Comparison of ENCODE assay signal across 8 mouse cellular contexts in genomic region chr13:97645107-97646020, GRCm38 (mm10).
A peak's percentile ranks its signal among the peaks of the same experiment; 100 is the strongest.
DNase-seq lines count a peak whose midpoint lies in the region; ATAC-seq and TF ChIP-seq lines count a peak whose summit lies in the region.

No protein-coding gene starts in this region.

- no peaks in the 10 kb centered on the region; the same call in 1 of the 2 replicates for H3K9me3 ChIP-seq in heart, embryonic 12.5 days (replicated peaks)
- no peaks in the 10 kb centered on the region for H3K9me3 ChIP-seq in lung, embryonic 14.5 days (ENCODE audit: low read depth, low read length)
- H3K9me3 ChIP-seq in hindbrain, embryonic 16.5 days (ENCODE audit: control insufficient read depth, low read length), result no peaks in the 10 kb centered on the region

- H3K9ac ChIP-seq in heart, embryonic 12.5 days, result no peak overlapping the region
- H3K9ac ChIP-seq in lung, embryonic 14.5 days, result no peak overlapping the region
- H3K9ac ChIP-seq in hindbrain, embryonic 16.5 days (ENCODE audit: low read depth, low read length), result no peak overlapping the region

- 0 out of 2 replicates have a peak, but pooled peaks have one; percentile 51 for ATAC-seq in heart, embryonic 12.5 days (ENCODE audit: insufficient number of reproducible peaks, low FRiP score)
- ATAC-seq in lung, embryonic 14.5 days (ENCODE audit: insufficient read depth), result peak; percentile 53; the same call in 1 of the 2 replicates
- ATAC-seq in hindbrain, embryonic 16.5 days, result no peak
- no peak for ATAC-seq in monocyte, adult 5-6 weeks (replicated peaks; ENCODE audit: insufficient number of reproducible peaks, low FRiP score, low TSS enrichment, poor library complexity, severe bottlenecking)

- H3K4me1 ChIP-seq in heart, embryonic 12.5 days (replicated peaks), result peaks cover 31% of the 10 kb centered on the region
- H3K4me1 ChIP-seq in lung, embryonic 14.5 days (ENCODE audit: insufficient read depth), result peaks cover 8% of the 10 kb centered on the region; the same call in 1 of the 2 replicates
- no peaks in the 10 kb centered on the region for H3K4me1 ChIP-seq in hindbrain, embryonic 16.5 days (ENCODE audit: control insufficient read depth, insufficient read depth, low read depth, low read length)

- H3K36me3 ChIP-seq in heart, embryonic 12.5 days, result no peaks in the 10 kb centered on the region
- no peaks in the 10 kb centered on the region for H3K36me3 ChIP-seq in lung, embryonic 14.5 days (ENCODE audit: insufficient read depth)
- H3K36me3 ChIP-seq in hindbrain, embryonic 16.5 days (ENCODE audit: control insufficient read depth, insufficient read depth, low read length), result no peaks in the 10 kb centered on the region

- H3K4me2 ChIP-seq in heart, embryonic 12.5 days, result peak overlapping the region; percentile 28; the same call in 1 of the 2 replicates
- H3K4me2 ChIP-seq in lung, embryonic 14.5 days, result no peak overlapping the region
- H3K4me2 ChIP-seq in hindbrain, embryonic 16.5 days (ENCODE audit: low read length), result no peak overlapping the region

- H3K27ac ChIP-seq in gastrocnemius, adult 2 months, result no peak overlapping the region
- H3K27ac ChIP-seq in heart, embryonic 12.5 days (ENCODE audit: poor library complexity, severe bottlenecking), result peak overlapping the region; percentile 74
- H3K27ac ChIP-seq in lung, embryonic 14.5 days (ENCODE audit: low read depth), result no peak overlapping the region
- H3K27ac ChIP-seq in hindbrain, embryonic 16.5 days (ENCODE audit: low read depth, low read length), result no peak overlapping the region

- WGBS in heart, embryonic 12.5 days, result 38% methylated on average over 15 of the region's 15 CpGs
- 42% methylated on average over 15 of the region's 15 CpGs for WGBS in lung, embryonic 14.5 days
- 66% methylated on average over 15 of the region's 15 CpGs for WGBS in hindbrain, embryonic 16.5 days

- H3K4me3 ChIP-seq in gastrocnemius, adult 2 months, result no peak overlapping the region
- no peak overlapping the region for H3K4me3 ChIP-seq in heart, embryonic 12.5 days
- no peak overlapping the region for H3K4me3 ChIP-seq in lung, embryonic 14.5 days (ENCODE audit: low read depth, low read length)
- H3K4me3 ChIP-seq in hindbrain, embryonic 16.5 days (ENCODE audit: low read length), result no peak overlapping the region

- intact Hi-C loops in gastrocnemius, adult 2 months (cut with DNase I), result no loop called here

- DNase-seq in gastrocnemius, adult 2 months, result peak; percentile 27
- no peak for DNase-seq in gastrocnemius, postnatal 10 days
- peak; percentile 31 for DNase-seq in R1 (ENCODE audit: low read depth, low spot score)
- DNase-seq in lung, embryonic 14.5 days, result peak; percentile 64
- DNase-seq in cerebellum, adult 18-20 months, result no peak

- no peak for TF ChIP-seq CTCF in gastrocnemius, adult 2 months (IDR thresholded peaks at IDR 0.05)
- no peak for TF ChIP-seq CTCF in lung, embryonic 14.5 days (IDR thresholded peaks at IDR 0.05; ENCODE audit: low read depth)

- no peaks in the 10 kb centered on the region for H3K27me3 ChIP-seq in heart, embryonic 12.5 days (replicated peaks)
- H3K27me3 ChIP-seq in lung, embryonic 14.5 days (ENCODE audit: insufficient read depth, low read length), result no peaks in the 10 kb centered on the region
- no peaks in the 10 kb centered on the region for H3K27me3 ChIP-seq in hindbrain, embryonic 16.5 days (replicated peaks; ENCODE audit: control insufficient read depth, insufficient read depth, low read length)

Comparison
In these comparisons a context has a peak if more than half of its experiments do, and no peak if none do; other contexts are left out.
1. DNase-seq: peak in gastrocnemius, adult 2 months (single experiment), R1 (single experiment) and lung, embryonic 14.5 days (single experiment); none in gastrocnemius, postnatal 10 days (single experiment) and cerebellum, adult 18-20 months (0 of 2).
2. ATAC-seq: peak in heart, embryonic 12.5 days (single experiment) and lung, embryonic 14.5 days (single experiment); none in hindbrain, embryonic 16.5 days (single experiment) and monocyte, adult 5-6 weeks (single experiment).